ENCODE assay signal across 34 mouse cellular contexts in the genomic region with DNA sequence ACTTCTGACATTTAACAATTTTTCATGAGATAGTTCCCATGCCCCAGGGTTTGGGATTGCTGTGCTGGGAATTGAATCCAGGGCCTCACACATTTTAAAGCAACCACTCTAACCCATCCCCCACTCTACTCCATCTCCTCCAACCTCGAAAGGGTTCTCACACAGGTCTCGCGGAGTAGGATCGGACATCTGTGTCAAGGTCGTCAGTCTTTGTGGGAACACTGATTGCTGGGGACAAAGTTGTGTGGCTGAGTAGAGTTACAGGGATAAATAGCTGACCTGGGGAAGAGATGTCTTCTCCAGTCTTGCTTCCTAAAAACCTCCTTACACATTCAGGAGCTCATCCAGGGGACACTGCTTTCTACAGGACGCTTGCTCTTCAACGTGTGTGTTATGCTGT.
"Had no signal": no experiment of that assay in that cellular context is flagged by ENCODE, and none has a peak within 500 bp of the region (broad histone marks: within the 10 kb centered on the region; RNA-seq: fewer than 3 reads in every experiment).

No protein-coding gene starts in this region.

- H3K4me1 ChIP-seq: heart, embryonic 13.5 days; heart, embryonic 15.5 days; hindbrain, embryonic 10.5 days; hindbrain, embryonic 12.5 days; hindbrain, embryonic 13.5 days; hindbrain, embryonic 15.5 days; intestine, embryonic 15.5 days; kidney, embryonic 15.5 days had no signal

- DNase-seq: heart, postnatal 10 days; heart, postnatal 14 days; heart, postnatal 36 days; heart, postnatal 4 days; kidney, adult 11 months; kidney, adult 18-20 months; kidney, adult 2 months; kidney, adult 8-10 months; kidney, adult 9 months; kidney, postnatal 10 days; kidney, postnatal 14 days; kidney, postnatal 25 days; kidney, postnatal 36 days; kidney, postnatal 4 days; layer of hippocampus, adult 9-11 months; layer of hippocampus, postnatal 36 days had no signal

- H3K4me3 ChIP-seq: heart, embryonic 13.5 days; heart, embryonic 15.5 days; hindbrain, embryonic 10.5 days; hindbrain, embryonic 12.5 days; hindbrain, embryonic 13.5 days; hindbrain, embryonic 15.5 days; intestine, embryonic 15.5 days; kidney, embryonic 15.5 days; layer of hippocampus, adult 2 months; left cerebral cortex, adult 2 months had no signal

- H3K27me3 ChIP-seq: heart, embryonic 13.5 days; heart, embryonic 15.5 days; hindbrain, embryonic 12.5 days; hindbrain, embryonic 13.5 days; hindbrain, embryonic 15.5 days; intestine, embryonic 15.5 days; kidney, embryonic 15.5 days had no signal

- H3K4me2 ChIP-seq: heart, embryonic 11.5 days; heart, embryonic 13.5 days; heart, embryonic 15.5 days; hindbrain, embryonic 12.5 days; hindbrain, embryonic 13.5 days; hindbrain, embryonic 14.5 days; hindbrain, embryonic 15.5 days; intestine, embryonic 15.5 days; kidney, embryonic 15.5 days had no signal

- H3K27ac ChIP-seq: heart, embryonic 13.5 days; heart, embryonic 15.5 days; hindbrain, embryonic 10.5 days; hindbrain, embryonic 12.5 days; hindbrain, embryonic 13.5 days; hindbrain, embryonic 14.5 days; hindbrain, embryonic 15.5 days; hindbrain, postnatal 0 days; intestine, embryonic 15.5 days; kidney, embryonic 15.5 days; kidney, postnatal 0 days; layer of hippocampus, adult 2 months; left cerebral cortex, adult 2 months had no signal

- ATAC-seq: hindbrain, embryonic 16.5 days; hindbrain, postnatal 0 days; inflammation-experienced regulatory T-cells, adult 6 months; intestine, embryonic 15.5 days; intestine, embryonic 16.5 days; intestine, postnatal 0 days had no signal

- H3K9ac ChIP-seq: heart, embryonic 13.5 days; heart, embryonic 15.5 days; hindbrain, embryonic 12.5 days; hindbrain, embryonic 13.5 days; hindbrain, embryonic 14.5 days; hindbrain, embryonic 15.5 days; intestine, embryonic 15.5 days; kidney, embryonic 15.5 days had no signal

- H3K9me3 ChIP-seq: heart, embryonic 15.5 days; hindbrain, embryonic 15.5 days; intestine, embryonic 15.5 days had no signal
